Mouse (Mus musculus) heart, postnatal 0 days (tissue): ENCODE measurements at regions not wholly inside any gene's neighbourhood (a gene's known extent, or its start where the extent isn't known, plus 50 kb on each side); places are given as distances from the start of the nearest gene placed in this dataset.

Source experiments
- CTCF ChIP-seq: IDR thresholded peaks from 2 replicates; pipeline ENCODE4 v1.5.1; 2016; ENCODE audit warnings: antibody characterized with exemption, control low read depth, low read depth
- EP300 ChIP-seq: IDR thresholded peaks from 2 replicates; pipeline ENCODE4 v1.6.1; 2016; ENCODE audit warnings: antibody characterized with exemption, low read depth

- no peak for TF ChIP-seq EP300
- no peak for TF ChIP-seq CTCF
Measured at GRCm38 (mm10) chr10:100224459-100225097, 110.9 kb upstream of the Gm4301 start.
